Mouse (Mus musculus) frontal cortex, adult (tissue): ENCODE results near the gene Csrp3.

ENCODE experiments used
- ATAC-seq: cut with Nextera tagmentation; 2 replicates; pipeline ENCODE4 v1.9.2; 2017; ENCODE audit warnings: mild to moderate bottlenecking, moderate library complexity, mixed read lengths; ENCODE audit not compliant: low TSS enrichment

Gene Csrp3

GRCm38 (mm10) chr7:48867576-48867975, 19.7 kb upstream of the Csrp3 start:
- ATAC-seq: no peak

GRCm38 (mm10) chr7:48864671-48865458, 17.0 kb upstream of the Csrp3 start:
- no peak for ATAC-seq

- ATAC-seq: no peak
These were observed 16.4 kb upstream of the Csrp3 start for GRCm38 (mm10) chr7:48864199-48864598.

- no peak for ATAC-seq
These were observed 14.0 kb upstream of the Csrp3 start for GRCm38 (mm10) chr7:48861796-48862195.

- ATAC-seq: no peak
These were observed 13.1 kb upstream of the Csrp3 start for GRCm38 (mm10) chr7:48860948-48861347.

- ATAC-seq: no peak
These were observed 11.5 kb upstream of the Csrp3 start for GRCm38 (mm10) chr7:48859362-48859761.

- ATAC-seq: no peak
These were observed 10.4 kb upstream of the Csrp3 start for GRCm38 (mm10) chr7:48858257-48858656.

GRCm38 (mm10) chr7:48855461-48855860, 7.6 kb upstream of the Csrp3 start:
- ATAC-seq: no peak

GRCm38 (mm10) chr7:48853496-48853895, 5.7 kb upstream of the Csrp3 start:
- ATAC-seq: no peak

- ATAC-seq: no peak
These were observed 3.8 kb upstream of the Csrp3 start for GRCm38 (mm10) chr7:48851529-48852104.

- ATAC-seq: no peak
These were observed 1.1 kb downstream of the Csrp3 start for GRCm38 (mm10) chr7:48846755-48847154.

- no peak for ATAC-seq
These were observed 2.4 kb downstream of the Csrp3 start for GRCm38 (mm10) chr7:48845213-48845973.

- ATAC-seq: no peak
These were observed 4.3 kb downstream of the Csrp3 start for GRCm38 (mm10) chr7:48843541-48843940.

GRCm38 (mm10) chr7:48842353-48842752, 5.5 kb downstream of the Csrp3 start:
- no peak for ATAC-seq

- no peak for ATAC-seq
These were observed 6.3 kb downstream of the Csrp3 start for GRCm38 (mm10) chr7:48841538-48841937.

- ATAC-seq: no peak
These were observed 7.3 kb downstream of the Csrp3 start for GRCm38 (mm10) chr7:48840545-48840944.

- no peak for ATAC-seq
These were observed 9.4 kb downstream of the Csrp3 start for GRCm38 (mm10) chr7:48838434-48838833.

- ATAC-seq: no peak
These were observed 10.9 kb downstream of the Csrp3 start for GRCm38 (mm10) chr7:48836949-48837348.

- no peak for ATAC-seq
These were observed 12.7 kb downstream of the Csrp3 start for GRCm38 (mm10) chr7:48834989-48835626.

GRCm38 (mm10) chr7:48834371-48834970, 13.4 kb downstream of the Csrp3 start:
- no peak for ATAC-seq

GRCm38 (mm10) chr7:48832735-48833134, 15.1 kb downstream of the Csrp3 start:
- ATAC-seq: no peak

GRCm38 (mm10) chr7:48830395-48830794, 17.4 kb downstream of the Csrp3 start:
- ATAC-seq: no peak
